Mouse (Mus musculus): Measurements from ENCODE around the gene Mt2. TPM values are rescaled to one million over a fixed set of nuclear protein-coding genes. Genes with fewer than 3 reads are reported as not detected.

The Mt2 gene
- total RNA-seq (2014; rRNA removed; ENCODE audit: low replicate concordance) (87.5 and 117 TPM in 2 replicates), polyA plus RNA-seq (2015; fragmentation: Nextera tagmentation; extraction: Ambion mirVana) (65.7 and 83.0 TPM in 2 replicates)

DNA sequence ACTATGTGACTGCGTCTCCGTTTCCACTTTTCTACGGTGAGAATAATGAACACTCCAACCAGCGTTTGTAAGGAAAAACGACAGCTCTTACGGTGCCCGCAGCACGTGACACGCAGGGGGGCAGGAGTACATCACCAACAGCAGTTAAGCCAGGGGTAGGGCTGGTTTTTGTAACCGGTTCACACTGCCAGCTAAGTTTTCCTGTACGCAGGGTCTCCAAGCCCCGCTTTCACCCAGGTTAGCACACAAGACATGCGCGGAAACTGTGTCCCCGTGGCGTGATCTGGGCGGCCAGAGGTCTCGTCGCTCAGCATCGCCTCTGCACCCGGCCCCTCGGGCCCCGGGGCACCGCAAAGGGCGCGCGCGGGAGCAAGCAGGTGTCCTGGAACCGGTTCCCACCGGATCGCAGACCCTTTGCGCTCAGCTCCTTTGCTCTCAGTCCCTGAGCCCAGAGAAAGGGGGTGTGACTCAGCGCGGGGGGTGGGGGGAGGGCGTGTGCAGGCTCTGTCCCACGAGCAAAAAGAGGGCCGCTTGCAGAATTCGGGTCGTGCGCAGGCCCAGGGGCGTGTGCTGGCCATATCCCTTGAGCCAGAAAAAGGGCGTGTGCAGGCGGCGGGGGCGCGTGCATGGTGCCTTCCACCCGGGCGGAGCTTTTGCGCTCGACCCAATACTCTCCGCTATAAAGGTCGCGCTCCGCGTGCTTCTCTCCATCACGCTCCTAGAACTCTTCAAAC, at the start of gene Mt2:
Mt2 (plus strand) TSS at position 590 of the 734 bp plus-strand sequence.
- ATAC-seq (ENCODE audit: insufficient read depth, low read depth) (peak; percentile 83), DNase-seq (ENCODE audit: low spot score) (peak; percentile 82)
- TF ChIP-seq CTCF (IDR thresholded peaks at IDR 0.05; ENCODE audit: low read depth), result no peak
- TF ChIP-seq EP300 (IDR thresholded peaks at IDR 0.05; ENCODE audit: low read depth), result 0 out of 2 replicates have a peak, but pooled peaks have one; percentile 39
- peak within 1 kb of the TSS; percentile 53 for H3K4me3 ChIP-seq (ENCODE audit: low read depth, low read length)
- H3K4me2 ChIP-seq (ENCODE audit: low read depth, low read length), result peak within 1 kb of the TSS; percentile 68
- peak within 1 kb of the TSS; percentile 12 for H3K9ac ChIP-seq (replicated peaks; ENCODE audit: low read depth, low read length)
- under 1% methylated on average over 55 of the region's 56 CpGs for WGBS
- H3K9me3 ChIP-seq (replicated peaks; ENCODE audit: control insufficient read depth, low read length), result no peaks in the 10 kb centered on the region
- 0 out of 2 replicates have a peak, but pooled peaks cover 5% of the 10 kb centered on the region for H3K27me3 ChIP-seq (ENCODE audit: control insufficient read depth, insufficient read depth, low read length)
- no peaks in the 10 kb centered on the region for H3K36me3 ChIP-seq (replicated peaks; ENCODE audit: control insufficient read depth, insufficient read depth, low read length)
- peaks cover 8% of the 10 kb centered on the region; the same call in 1 of the 2 replicates for H3K4me1 ChIP-seq (ENCODE audit: control insufficient read depth, insufficient read depth)
- peak within 1 kb of the TSS; percentile 71 for H3K27ac ChIP-seq (ENCODE audit: low read depth)

DNA sequence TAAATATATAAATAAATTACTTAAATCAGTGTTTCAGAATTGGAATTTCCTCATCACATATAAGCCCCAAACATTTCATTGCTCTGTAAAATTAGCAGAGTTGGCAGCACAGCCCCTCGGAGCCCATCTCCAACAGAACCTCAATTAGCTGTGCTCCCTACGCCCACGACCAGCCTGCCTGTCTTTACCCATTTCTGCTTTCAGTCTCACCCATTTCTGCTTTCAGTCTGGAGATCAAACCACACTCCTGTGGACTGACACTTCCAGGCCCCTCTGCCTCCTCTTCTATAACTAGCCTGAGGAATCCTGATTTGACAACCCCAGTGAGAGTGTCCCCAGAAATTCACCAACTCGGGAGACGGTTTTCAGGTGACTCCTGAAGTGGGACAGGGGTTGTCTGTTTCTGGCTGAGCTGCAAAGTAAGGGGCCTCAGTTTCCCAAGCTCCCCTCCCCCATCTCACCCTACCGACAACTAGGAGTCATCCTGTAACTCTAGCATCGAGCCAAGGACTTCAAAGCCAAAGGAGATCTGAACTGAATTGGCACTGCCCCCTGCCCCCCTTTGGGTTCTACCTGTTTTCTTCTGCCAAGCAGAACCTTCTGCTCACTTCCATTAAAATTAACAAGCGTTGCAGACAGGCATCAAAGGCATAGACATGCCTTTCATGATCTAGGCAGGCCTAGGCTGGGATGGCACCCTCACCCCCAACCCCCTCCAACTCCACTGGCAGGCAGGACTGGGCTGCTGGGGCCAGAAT, 49.6 kb upstream of the Mt2 start:
- H3K4me2 ChIP-seq (ENCODE audit: low read depth, low read length), result no peak overlapping the region
- no peaks in the 10 kb centered on the region for H3K27me3 ChIP-seq (ENCODE audit: control insufficient read depth, insufficient read depth, low read length)
- no peaks in the 10 kb centered on the region for H3K9me3 ChIP-seq (replicated peaks; ENCODE audit: control insufficient read depth, low read length)
- no peak overlapping the region for H3K27ac ChIP-seq (ENCODE audit: low read depth)
- no peak overlapping the region for H3K4me3 ChIP-seq (ENCODE audit: low read depth, low read length)
- no peaks in the 10 kb centered on the region for H3K36me3 ChIP-seq (replicated peaks; ENCODE audit: control insufficient read depth, insufficient read depth, low read length)
- H3K4me1 ChIP-seq (ENCODE audit: control insufficient read depth, insufficient read depth), result no peaks in the 10 kb centered on the region
- no peak overlapping the region for H3K9ac ChIP-seq (replicated peaks; ENCODE audit: low read depth, low read length)
- 36% methylated on average over 8 of the region's 8 CpGs for WGBS
- TF ChIP-seq CTCF (IDR thresholded peaks at IDR 0.05; ENCODE audit: low read depth), result no peak
- TF ChIP-seq EP300 (IDR thresholded peaks at IDR 0.05; ENCODE audit: low read depth), result no peak
- DNase-seq (ENCODE audit: low spot score) (no peak), ATAC-seq (ENCODE audit: insufficient read depth, low read depth) (no peak)

DNA sequence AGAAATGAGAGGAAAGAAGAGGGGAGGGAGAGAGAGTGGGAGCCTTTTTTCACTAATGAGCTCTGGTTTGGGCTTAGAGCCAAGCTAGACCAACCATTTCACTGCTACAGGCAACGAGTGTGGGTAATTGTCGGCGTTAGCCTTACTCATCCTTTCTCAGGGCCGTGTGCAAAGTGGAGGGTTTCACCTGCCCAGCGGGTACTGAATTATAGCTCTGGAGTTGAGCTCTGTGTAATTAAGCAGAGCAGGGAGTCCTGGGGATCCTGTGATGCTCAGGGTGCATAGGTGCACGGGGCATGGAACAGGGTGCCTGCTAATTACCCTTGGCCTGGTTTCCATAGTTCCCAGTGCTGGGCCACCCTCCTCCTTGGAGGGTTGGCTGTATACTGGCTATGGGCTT, 44.8 kb upstream of the Mt2 start:
- 75% methylated on average over 6 of the region's 6 CpGs for WGBS

DNA sequence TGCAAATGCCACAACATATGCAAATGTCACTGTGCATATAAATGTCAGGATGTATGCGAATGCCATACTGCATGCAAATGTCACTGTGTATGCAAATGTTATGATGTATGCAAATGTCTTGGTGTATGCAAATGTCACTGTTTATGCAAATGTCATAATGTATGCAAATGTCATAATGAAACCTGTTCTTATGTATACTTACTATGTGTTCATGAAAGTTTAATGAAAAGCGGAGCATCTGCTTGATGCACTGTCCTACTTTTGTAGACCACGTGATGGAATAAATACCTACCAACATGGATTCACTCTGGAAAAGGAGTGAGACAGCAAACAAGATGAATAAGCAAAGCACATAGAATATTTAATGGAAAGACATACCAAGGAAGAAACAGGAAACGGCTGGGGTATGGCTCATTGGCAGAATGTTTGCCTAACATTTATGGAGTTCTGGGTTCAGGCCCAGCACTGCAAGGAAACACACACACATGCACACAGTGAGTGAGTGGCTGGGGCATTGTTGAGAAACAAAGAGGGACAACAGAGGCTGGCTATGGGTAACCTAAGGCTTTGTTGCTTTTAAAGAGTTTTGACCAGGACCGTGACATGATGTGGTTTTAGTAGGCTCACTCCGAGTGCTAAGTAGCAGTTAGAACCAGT, 43.2 kb upstream of the Mt2 start:
- no peaks in the 10 kb centered on the region for H3K9me3 ChIP-seq (replicated peaks; ENCODE audit: control insufficient read depth, low read length)
- no peak for ATAC-seq (ENCODE audit: insufficient read depth, low read depth)
- whole genome bisulfite sequencing, result 85% methylated on average over 6 of the region's 6 CpGs

More for the DNA sequence above, 44.8 kb upstream of the Mt2 start:
- Histone ChIP-seq H3K4me3 (ENCODE audit: low read depth, low read length) (no peak overlapping the region), H3K9me3 (replicated peaks; ENCODE audit: control insufficient read depth, low read length) (no peaks in the 10 kb centered on the region), H3K27ac (ENCODE audit: low read depth) (no peak overlapping the region), H3K27me3 (ENCODE audit: control insufficient read depth, insufficient read depth, low read length) (no peaks in the 10 kb centered on the region), H3K36me3 (replicated peaks; ENCODE audit: control insufficient read depth, insufficient read depth, low read length) (no peaks in the 10 kb centered on the region), H3K9ac (replicated peaks; ENCODE audit: low read depth, low read length) (no peak overlapping the region), H3K4me2 (ENCODE audit: low read depth, low read length) (no peak overlapping the region), H3K4me1 (ENCODE audit: control insufficient read depth, insufficient read depth) (no peaks in the 10 kb centered on the region)
- DNase-seq (ENCODE audit: low spot score) (no peak), ATAC-seq (ENCODE audit: insufficient read depth, low read depth) (no peak)
- no peak for TF ChIP-seq EP300 (IDR thresholded peaks at IDR 0.05; ENCODE audit: low read depth)
- TF ChIP-seq CTCF (IDR thresholded peaks at IDR 0.05; ENCODE audit: low read depth), result no peak

DNA sequence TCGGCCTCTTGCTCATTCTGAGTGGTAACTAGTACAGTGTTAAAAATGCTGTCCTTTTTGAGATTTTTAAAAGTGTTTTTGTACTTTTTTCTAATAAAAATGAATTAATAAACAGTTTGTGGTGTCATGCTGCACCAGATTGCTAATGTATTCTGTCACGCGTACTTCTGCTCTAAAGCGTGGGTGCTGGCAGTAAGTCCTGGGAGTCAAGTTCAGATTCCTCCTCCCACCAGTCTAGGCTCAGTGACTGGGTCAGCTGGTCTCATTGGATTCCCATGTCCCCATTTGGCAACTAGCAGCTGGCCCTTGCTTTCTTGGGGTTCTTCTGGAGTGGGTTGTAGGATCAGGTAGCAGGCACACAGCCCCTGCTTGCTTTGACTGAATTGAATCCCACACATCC, 42.3 kb upstream of the Mt2 start:
- Histone ChIP-seq H3K27ac (ENCODE audit: low read depth) (no peak overlapping the region), H3K9me3 (replicated peaks; ENCODE audit: control insufficient read depth, low read length) (no peaks in the 10 kb centered on the region), H3K4me2 (ENCODE audit: low read depth, low read length) (no peak overlapping the region), H3K36me3 (replicated peaks; ENCODE audit: control insufficient read depth, insufficient read depth, low read length) (no peaks in the 10 kb centered on the region), H3K27me3 (ENCODE audit: control insufficient read depth, insufficient read depth, low read length) (no peaks in the 10 kb centered on the region), H3K4me1 (ENCODE audit: control insufficient read depth, insufficient read depth) (no peaks in the 10 kb centered on the region), H3K4me3 (ENCODE audit: low read depth, low read length) (no peak overlapping the region), H3K9ac (replicated peaks; ENCODE audit: low read depth, low read length) (no peak overlapping the region)
- no peak for ATAC-seq (ENCODE audit: insufficient read depth, low read depth)
- 86% methylated on average over 4 of the region's 4 CpGs for WGBS
- TF ChIP-seq CTCF (IDR thresholded peaks at IDR 0.05; ENCODE audit: low read depth) (no peak), EP300 (IDR thresholded peaks at IDR 0.05; ENCODE audit: low read depth) (no peak)
- no peak for DNase-seq (ENCODE audit: low spot score)

More for the DNA sequence above, 43.2 kb upstream of the Mt2 start:
- Histone ChIP-seq H3K4me3 (ENCODE audit: low read depth, low read length) (no peak overlapping the region), H3K27ac (ENCODE audit: low read depth) (no peak overlapping the region), H3K36me3 (replicated peaks; ENCODE audit: control insufficient read depth, insufficient read depth, low read length) (no peaks in the 10 kb centered on the region), H3K9ac (replicated peaks; ENCODE audit: low read depth, low read length) (no peak overlapping the region), H3K4me1 (ENCODE audit: control insufficient read depth, insufficient read depth) (no peaks in the 10 kb centered on the region), H3K4me2 (ENCODE audit: low read depth, low read length) (no peak overlapping the region), H3K27me3 (ENCODE audit: control insufficient read depth, insufficient read depth, low read length) (no peaks in the 10 kb centered on the region)
- no peak for DNase-seq (ENCODE audit: low spot score)
- TF ChIP-seq EP300 (IDR thresholded peaks at IDR 0.05; ENCODE audit: low read depth) (no peak), CTCF (IDR thresholded peaks at IDR 0.05; ENCODE audit: low read depth) (no peak)

All from heart, postnatal 0 days (tissue).